Mouse (Mus musculus) midbrain, embryonic 16.5 days (tissue): ENCODE measurements around the gene 4930402F06Rik. TPM values are rescaled to one million over a fixed set of nuclear protein-coding genes. Genes with fewer than 3 reads are reported as not detected.

Experiments
- ATAC-seq: fragments of 200-750 bp; cut with Nextera tagmentation; 2 replicates; pipeline ENCODE4 v1.8.0; 2017; ENCODE audit warnings: moderate TSS enrichment
- H3K27ac ChIP-seq: fragments of 300-500 bp; sonication (generic); 2 replicates; pipeline ENCODE4 v1.5.1; 2014; ENCODE audit warnings: mild to moderate bottlenecking, low read length, mixed read lengths
- H3K27me3 ChIP-seq: fragments of 300-500 bp; sonication (generic); 2 replicates; pipeline ENCODE4 v1.6.1; 2014; ENCODE audit warnings: low read depth, low read length, mixed read lengths; ENCODE audit not compliant: control insufficient read depth, insufficient read depth
- H3K36me3 ChIP-seq: fragments of 300-500 bp; sonication (generic); 2 replicates; pipeline ENCODE4 v1.6.1; 2014; ENCODE audit warnings: mild to moderate bottlenecking, low read length, moderate library complexity, mixed read lengths; ENCODE audit not compliant: control insufficient read depth, insufficient read depth
- H3K4me1 ChIP-seq: fragments of 300-500 bp; sonication (generic); 2 replicates; pipeline ENCODE4 v1.6.1; 2014; ENCODE audit warnings: mild to moderate bottlenecking, low read length, mixed read lengths; ENCODE audit not compliant: control insufficient read depth, insufficient read depth
- H3K4me2 ChIP-seq: fragments of 300-500 bp; sonication (generic); 2 replicates; pipeline ENCODE4 v1.6.1; 2014; ENCODE audit warnings: mild to moderate bottlenecking, low read length, mixed read lengths
- H3K4me3 ChIP-seq: fragments of 300-500 bp; sonication (generic); 2 replicates; pipeline ENCODE4 v1.5.1; 2014; ENCODE audit warnings: low read depth, mild to moderate bottlenecking, low read length, moderate library complexity, mixed read lengths
- H3K9ac ChIP-seq: fragments of 300-500 bp; sonication (generic); 2 replicates; pipeline ENCODE4 v1.6.1; 2014; ENCODE audit warnings: low read depth, low read length, mixed read lengths
- H3K9me3 ChIP-seq: fragments of 300-500 bp; sonication (generic); replicated peaks from 2 replicates; pipeline ENCODE4 v1.6.1; 2014; ENCODE audit warnings: mild to moderate bottlenecking, low read length, mixed read lengths; ENCODE audit not compliant: control insufficient read depth, poor library complexity, severe bottlenecking
- WGBS: fragments of 180-500 bp; shearing (Covaris S2); extraction: QIAGEN DNeasy Blood & Tissue Kit; methylation state at CpG from one replicate; pipeline ENCODE4 v1.1.7; 2014; 5-methylcytosine and 5-hydroxymethylcytosine counted together
- polyA plus RNA-seq: library from polyadenylated mRNA; unstranded; fragments of >200 nt; fragmentation: Nextera tagmentation; extraction: Ambion mirVana; gene quantifications from 2 replicates; pipeline ENCODE4 v1.2.1, GENCODE M21; 2015

4930402F06Rik gene
- polyA plus RNA-seq, 1 experiment from 2014 or later = not detected

- peaks cover under 1% of the 10 kb centered on the region; the same call in 1 of the 2 replicates for H3K4me1 ChIP-seq
- no peak overlapping the region for H3K4me2 ChIP-seq
- no peak overlapping the region for H3K4me3 ChIP-seq
- WGBS = 63% methylated on average over 10 of the region's 10 CpGs
- no peak overlapping the region for H3K27ac ChIP-seq
- H3K27me3 ChIP-seq = no peaks in the 10 kb centered on the region
- H3K9ac ChIP-seq = no peak overlapping the region
- H3K9me3 ChIP-seq = no peaks in the 10 kb centered on the region
- no peak for ATAC-seq
- no peaks in the 10 kb centered on the region for H3K36me3 ChIP-seq
These were observed 69.4 kb downstream of the 4930402F06Rik start for GRCm38 (mm10) chr2:35327583-35327982.

DNA sequence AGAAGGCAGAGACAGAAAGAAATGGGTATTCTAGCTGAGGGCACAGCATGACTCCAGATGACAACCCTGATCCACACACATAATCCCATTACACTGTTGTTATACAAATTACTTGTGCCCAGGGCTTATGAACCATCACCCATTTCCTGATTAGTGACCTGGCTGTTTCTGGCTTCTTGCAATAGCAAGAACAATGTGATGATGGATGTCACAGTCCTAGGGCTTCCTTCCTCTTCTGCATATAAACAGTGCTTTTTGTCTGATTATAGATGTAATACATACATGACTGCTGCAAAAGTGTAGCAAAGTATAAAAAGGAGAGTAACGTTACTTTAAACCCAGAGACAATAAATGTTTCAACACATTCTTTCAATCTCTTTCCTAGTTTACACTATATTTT lies 70.0 kb downstream of the 4930402F06Rik start:
- 49% methylated on average over 1 of the region's 1 CpGs for WGBS

GRCm38 (mm10) chr2:35325930-35326329 lies 71.0 kb downstream of the 4930402F06Rik start:
- no peak for ATAC-seq
- WGBS = 71% methylated on average over 10 of the region's 10 CpGs
- Histone ChIP-seq H3K4me1 (peaks cover 4% of the 10 kb centered on the region; the same call in 1 of the 2 replicates), H3K9ac (no peak overlapping the region), H3K27ac (no peak overlapping the region), H3K27me3 (no peaks in the 10 kb centered on the region), H3K4me3 (no peak overlapping the region), H3K4me2 (no peak overlapping the region), H3K9me3 (no peaks in the 10 kb centered on the region), H3K36me3 (no peaks in the 10 kb centered on the region)

More for the DNA sequence above, 70.0 kb downstream of the 4930402F06Rik start:
- ATAC-seq = no peak
- Histone ChIP-seq H3K36me3 (no peaks in the 10 kb centered on the region), H3K27ac (no peak overlapping the region), H3K4me1 (peaks cover 4% of the 10 kb centered on the region; the same call in 1 of the 2 replicates), H3K4me2 (no peak overlapping the region), H3K4me3 (no peak overlapping the region), H3K9ac (no peak overlapping the region), H3K9me3 (no peaks in the 10 kb centered on the region), H3K27me3 (no peaks in the 10 kb centered on the region)

Other genes with a start within 250 kb of the 4930402F06Rik start
- 470 and 473 TPM in 2 replicates for gene Rab14, start 196.1 kb downstream of the 4930402F06Rik start, polyA plus RNA-seq
- 18.0 and 20.5 TPM in 2 replicates for gene Gsn, start 140.8 kb downstream of the 4930402F06Rik start, polyA plus RNA-seq
- 14.5 and 17.6 TPM in 2 replicates for gene Stom, start 60.2 kb downstream of the 4930402F06Rik start, polyA plus RNA-seq
- not detected in 2 replicates for gene 4930568D16Rik, start 29.4 kb downstream of the 4930402F06Rik start, polyA plus RNA-seq
- 6.1 and 6.4 TPM in 2 replicates for gene Ggta1, start 66.1 kb upstream of the 4930402F06Rik start, polyA plus RNA-seq
- gene Dab2ip, start 161.1 kb upstream of the 4930402F06Rik start, polyA plus RNA-seq = 33.2 and 46.1 TPM in 2 replicates